Mouse (Mus musculus): ENCODE measurements around the gene Plbd2. TPM values are rescaled to one million over a fixed set of nuclear protein-coding genes. Genes with fewer than 3 reads are reported as not detected.
"Not testable (repeated sequence)": the region's sequence is repeated elsewhere in the genome, so short reads cannot be mapped to it uniquely, and the experiment has no call there.

Plbd2 gene
- polyA plus RNA-seq, 1 experiment from 2014 or later: 58.9 TPM

GRCm38 (mm10) chr5:120507311-120507710 lies 3.9 kb upstream of the Plbd2 start:
- no peaks in the 10 kb centered on the region for H3K9me3 ChIP-seq
- WGBS: 43% methylated on average over 4 of the region's 4 CpGs

GRCm38 (mm10) chr5:120506490-120506889 lies 3.1 kb upstream of the Plbd2 start:
- no peak for ATAC-seq (ENCODE audit: insufficient number of reproducible peaks, low FRiP score, low TSS enrichment, low read depth)
- Histone ChIP-seq H3K27ac (no peak overlapping the region), H3K27me3 (no peaks in the 10 kb centered on the region), H3K4me3 (no peak overlapping the region), H3K9me3 (no peaks in the 10 kb centered on the region), H3K36me3 (no peaks in the 10 kb centered on the region), H3K9ac (no peak overlapping the region), H3K4me1 (peaks cover 40% of the 10 kb centered on the region), H3K4me2 (no peak overlapping the region)
- 34% methylated on average over 9 of the region's 9 CpGs for WGBS

More at GRCm38 (mm10) chr5:120507311-120507710, 3.9 kb upstream of the Plbd2 start:
- H3K36me3 ChIP-seq: no peaks in the 10 kb centered on the region
- no peak overlapping the region for H3K9ac ChIP-seq
- H3K4me2 ChIP-seq: no peak overlapping the region
- H3K27ac ChIP-seq: no peak overlapping the region
- H3K27me3 ChIP-seq: no peaks in the 10 kb centered on the region
- H3K4me3 ChIP-seq: no peak overlapping the region
- no peak for ATAC-seq (ENCODE audit: insufficient number of reproducible peaks, low FRiP score, low TSS enrichment, low read depth)
- peaks cover 39% of the 10 kb centered on the region for H3K4me1 ChIP-seq

GRCm38 (mm10) chr5:120505781-120506180 lies 2.4 kb upstream of the Plbd2 start:
- Histone ChIP-seq H3K27ac (no peak overlapping the region), H3K36me3 (no peaks in the 10 kb centered on the region), H3K4me2 (peak overlapping the region; percentile 23; the same call in 1 of the 2 replicates), H3K9me3 (no peaks in the 10 kb centered on the region), H3K9ac (no peak overlapping the region), H3K4me1 (peaks cover 34% of the 10 kb centered on the region), H3K27me3 (no peaks in the 10 kb centered on the region), H3K4me3 (no peak overlapping the region)
- no peak for ATAC-seq (ENCODE audit: insufficient number of reproducible peaks, low FRiP score, low TSS enrichment, low read depth)
- WGBS: 63% methylated on average over 9 of the region's 9 CpGs

GRCm38 (mm10) chr5:120505368-120505767 lies 1.9 kb upstream of the Plbd2 start:
- no peak overlapping the region for H3K27ac ChIP-seq
- ATAC-seq (ENCODE audit: insufficient number of reproducible peaks, low FRiP score, low TSS enrichment, low read depth): no peak
- no peaks in the 10 kb centered on the region for H3K36me3 ChIP-seq
- H3K27me3 ChIP-seq: no peaks in the 10 kb centered on the region
- peak overlapping the region; percentile 23; the same call in 1 of the 2 replicates for H3K4me2 ChIP-seq
- 17% methylated on average over 16 of the region's 16 CpGs for WGBS
- no peak overlapping the region for H3K9ac ChIP-seq
- H3K4me1 ChIP-seq: peaks cover 31% of the 10 kb centered on the region
- no peak overlapping the region for H3K4me3 ChIP-seq
- H3K9me3 ChIP-seq: no peaks in the 10 kb centered on the region

- 8% methylated on average over 12 of the region's 12 CpGs for WGBS
- no peaks in the 10 kb centered on the region for H3K27me3 ChIP-seq
- H3K9me3 ChIP-seq: no peaks in the 10 kb centered on the region
- peak overlapping the region; percentile 81 for H3K4me3 ChIP-seq
- H3K27ac ChIP-seq: no peak overlapping the region
- no peak for ATAC-seq (ENCODE audit: insufficient number of reproducible peaks, low FRiP score, low TSS enrichment, low read depth)
- H3K4me2 ChIP-seq: peak overlapping the region; percentile 91
- peaks cover 31% of the 10 kb centered on the region for H3K4me1 ChIP-seq
- H3K36me3 ChIP-seq: 0 out of 2 replicates have a peak, but pooled peaks cover 6% of the 10 kb centered on the region
- peak overlapping the region; percentile 83 for H3K9ac ChIP-seq
Measured at GRCm38 (mm10) chr5:120502675-120503143, 716 bp downstream of the Plbd2 start.

GRCm38 (mm10) chr5:120502147-120502621 lies 1.2 kb downstream of the Plbd2 start:
- 59% methylated on average over 9 of the region's 9 CpGs for WGBS
- 0 out of 2 replicates have a peak overlapping the region, but pooled peaks have one; percentile 83 for H3K9ac ChIP-seq
- peaks cover 31% of the 10 kb centered on the region for H3K4me1 ChIP-seq
- no peak overlapping the region for H3K27ac ChIP-seq
- H3K27me3 ChIP-seq: no peaks in the 10 kb centered on the region
- peak overlapping the region; percentile 81 for H3K4me3 ChIP-seq
- H3K9me3 ChIP-seq: no peaks in the 10 kb centered on the region
- 0 out of 2 replicates have a peak, but pooled peaks cover 6% of the 10 kb centered on the region for H3K36me3 ChIP-seq
- peak overlapping the region; percentile 91 for H3K4me2 ChIP-seq
- no peak for ATAC-seq (ENCODE audit: insufficient number of reproducible peaks, low FRiP score, low TSS enrichment, low read depth)

- Histone ChIP-seq H3K4me1 (peaks cover 24% of the 10 kb centered on the region), H3K36me3 (0 out of 2 replicates have a peak, but pooled peaks cover 14% of the 10 kb centered on the region)
- not testable (repeated sequence) for H3K9ac ChIP-seq; H3K9me3 ChIP-seq; H3K4me2 ChIP-seq; ATAC-seq (ENCODE audit: insufficient number of reproducible peaks, low FRiP score, low TSS enrichment, low read depth); H3K27me3 ChIP-seq; H3K27ac ChIP-seq; H3K4me3 ChIP-seq
- 88% methylated on average over 9 of the region's 9 CpGs for WGBS
Measured at GRCm38 (mm10) chr5:120500609-120501008, 2.8 kb downstream of the Plbd2 start.

GRCm38 (mm10) chr5:120499202-120499601 lies 4.2 kb downstream of the Plbd2 start:
- 70% methylated on average over 4 of the region's 4 CpGs for WGBS
- no peak overlapping the region for H3K9ac ChIP-seq
- ATAC-seq (ENCODE audit: insufficient number of reproducible peaks, low FRiP score, low TSS enrichment, low read depth): no peak

GRCm38 (mm10) chr5:120497071-120497470 lies 6.4 kb downstream of the Plbd2 start:
- Histone ChIP-seq H3K4me2 (no peak overlapping the region), H3K9me3 (no peaks in the 10 kb centered on the region), H3K27me3 (no peaks in the 10 kb centered on the region), H3K27ac (no peak overlapping the region), H3K9ac (no peak overlapping the region), H3K4me3 (no peak overlapping the region), H3K36me3 (peaks cover 47% of the 10 kb centered on the region), H3K4me1 (peaks cover 7% of the 10 kb centered on the region)
- ATAC-seq (ENCODE audit: insufficient number of reproducible peaks, low FRiP score, low TSS enrichment, low read depth): no peak
- WGBS: 82% methylated on average over 3 of the region's 3 CpGs

More at GRCm38 (mm10) chr5:120499202-120499601, 4.2 kb downstream of the Plbd2 start:
- H3K9me3 ChIP-seq: no peaks in the 10 kb centered on the region
- no peak overlapping the region for H3K27ac ChIP-seq
- no peaks in the 10 kb centered on the region for H3K27me3 ChIP-seq
- no peak overlapping the region for H3K4me3 ChIP-seq
- H3K4me2 ChIP-seq: no peak overlapping the region
- peaks cover 18% of the 10 kb centered on the region for H3K4me1 ChIP-seq
- H3K36me3 ChIP-seq: peaks cover 26% of the 10 kb centered on the region; the same call in 1 of the 2 replicates

GRCm38 (mm10) chr5:120495703-120496226 lies 7.7 kb downstream of the Plbd2 start:
- no peak for ATAC-seq (ENCODE audit: insufficient number of reproducible peaks, low FRiP score, low TSS enrichment, low read depth)
- Histone ChIP-seq H3K27ac (no peak overlapping the region), H3K36me3 (peaks cover 54% of the 10 kb centered on the region)

GRCm38 (mm10) chr5:120495064-120495702 lies 8.2 kb downstream of the Plbd2 start:
- Histone ChIP-seq H3K27me3 (no peaks in the 10 kb centered on the region), H3K4me3 (no peak overlapping the region), H3K4me1 (no peaks in the 10 kb centered on the region), H3K9ac (no peak overlapping the region), H3K36me3 (peaks cover 56% of the 10 kb centered on the region), H3K4me2 (no peak overlapping the region), H3K27ac (no peak overlapping the region), H3K9me3 (no peaks in the 10 kb centered on the region)
- ATAC-seq (ENCODE audit: insufficient number of reproducible peaks, low FRiP score, low TSS enrichment, low read depth): no peak
- WGBS: 73% methylated on average over 10 of the region's 10 CpGs

More at GRCm38 (mm10) chr5:120495703-120496226, 7.7 kb downstream of the Plbd2 start:
- H3K9me3 ChIP-seq: no peaks in the 10 kb centered on the region
- H3K4me1 ChIP-seq: no peaks in the 10 kb centered on the region
- H3K4me2 ChIP-seq: no peak overlapping the region
- 78% methylated on average over 13 of the region's 13 CpGs for WGBS
- no peaks in the 10 kb centered on the region for H3K27me3 ChIP-seq
- H3K9ac ChIP-seq: no peak overlapping the region
- no peak overlapping the region for H3K4me3 ChIP-seq

- Histone ChIP-seq H3K4me3 (no peak overlapping the region), H3K4me1 (no peaks in the 10 kb centered on the region), H3K27me3 (no peaks in the 10 kb centered on the region), H3K27ac (no peak overlapping the region), H3K36me3 (peaks cover 62% of the 10 kb centered on the region), H3K9ac (no peak overlapping the region), H3K4me2 (no peak overlapping the region), H3K9me3 (no peaks in the 10 kb centered on the region)
- no peak for ATAC-seq (ENCODE audit: insufficient number of reproducible peaks, low FRiP score, low TSS enrichment, low read depth)
- 87% methylated on average over 9 of the region's 9 CpGs for WGBS
Measured at GRCm38 (mm10) chr5:120493873-120494395, 9.5 kb downstream of the Plbd2 start.

All from limb, embryonic 15.5 days (tissue).